Mouse (Mus musculus) right cerebral cortex, postnatal 10 days (tissue): ENCODE data around the gene Ddx49.

Experiments
- DNase-seq, 2 experiments: peaks; one replicate each; pipeline ENCODE4 v3.0.0; 2021; ENCODE audit warnings: low spot score in 2 of 2

Ddx49 gene

DNA sequence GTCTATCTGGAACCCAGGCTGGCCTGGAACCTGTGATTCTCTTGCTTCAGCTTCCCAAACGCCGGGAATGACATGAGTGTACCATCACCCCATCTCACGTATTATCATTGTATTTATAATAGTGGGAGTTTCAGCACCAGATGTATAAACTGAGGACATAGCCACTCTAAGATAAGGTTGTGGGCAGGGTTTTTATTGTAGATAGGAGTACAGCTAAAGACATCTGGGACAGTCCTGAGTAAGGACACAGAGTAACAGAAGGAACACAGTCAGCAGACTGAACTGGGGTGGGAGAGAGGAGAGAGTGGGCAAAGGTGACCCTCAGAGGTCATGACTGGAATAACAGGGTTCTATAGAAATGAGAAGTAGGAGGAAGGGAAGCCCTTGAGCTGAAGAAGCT lies 34.6 kb downstream of the Ddx49 start:
- no peak for DNase-seq

DNA sequence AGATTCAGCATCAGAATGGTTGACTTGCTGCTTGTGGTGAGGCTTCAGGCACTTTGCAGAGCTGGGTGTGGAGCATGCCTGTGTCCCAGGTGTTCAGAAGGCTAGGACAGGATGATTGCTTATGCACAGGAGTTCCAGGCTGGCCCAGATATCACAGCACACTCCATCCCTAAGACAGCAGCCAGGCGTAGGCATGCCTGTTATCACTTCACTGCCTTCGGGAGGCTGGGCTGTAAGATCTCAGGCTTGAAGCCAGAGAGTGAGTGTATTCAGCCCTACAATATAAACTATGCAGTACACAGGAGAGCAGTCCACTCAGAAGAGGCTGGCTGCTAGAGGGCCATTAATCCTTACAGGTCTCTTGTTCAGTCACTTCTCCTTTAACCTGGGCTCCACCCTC lies 43.2 kb downstream of the Ddx49 start:
- DNase-seq = no peak

DNA sequence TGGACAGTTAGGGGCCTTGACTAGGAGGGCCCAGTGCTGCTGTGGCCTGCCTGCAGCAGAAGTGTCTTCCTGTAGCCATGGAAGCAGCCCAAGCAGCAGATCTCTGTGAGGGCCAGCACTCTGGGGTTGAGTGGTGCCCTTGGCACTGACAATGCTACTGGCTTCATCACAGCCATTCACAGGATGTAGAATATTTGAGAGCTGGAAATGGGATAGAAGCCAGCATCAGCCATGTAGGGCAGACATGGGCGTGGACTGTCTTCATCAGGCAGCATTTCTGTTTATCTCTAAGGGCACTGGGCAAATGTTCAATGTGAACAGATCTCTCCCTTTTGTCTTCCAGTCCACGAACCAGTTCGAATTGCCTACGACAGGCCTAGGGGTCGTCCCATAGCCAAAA lies 43.7 kb downstream of the Ddx49 start:
- DNase-seq = no peak

DNA sequence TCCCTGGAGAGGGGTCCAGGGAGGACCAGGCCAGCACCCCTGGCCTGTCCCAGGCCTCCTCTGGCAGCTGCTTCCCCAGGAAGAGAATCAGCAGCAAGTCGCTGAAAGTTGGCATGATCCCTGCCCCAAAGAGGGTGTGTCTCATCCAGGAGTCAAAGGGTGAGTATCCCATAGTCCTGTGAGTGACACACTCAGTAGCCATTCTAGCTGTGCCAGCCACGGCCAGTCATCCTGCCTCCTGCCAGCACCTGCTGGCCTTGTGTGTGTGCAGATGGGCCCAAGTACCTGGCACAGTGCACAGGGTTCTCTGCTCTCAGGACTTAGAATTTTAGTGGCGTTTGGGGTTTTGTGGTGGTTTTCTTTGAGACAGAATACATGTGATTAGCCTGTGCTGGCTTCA lies 44.8 kb downstream of the Ddx49 start:
- no peak for DNase-seq

DNA sequence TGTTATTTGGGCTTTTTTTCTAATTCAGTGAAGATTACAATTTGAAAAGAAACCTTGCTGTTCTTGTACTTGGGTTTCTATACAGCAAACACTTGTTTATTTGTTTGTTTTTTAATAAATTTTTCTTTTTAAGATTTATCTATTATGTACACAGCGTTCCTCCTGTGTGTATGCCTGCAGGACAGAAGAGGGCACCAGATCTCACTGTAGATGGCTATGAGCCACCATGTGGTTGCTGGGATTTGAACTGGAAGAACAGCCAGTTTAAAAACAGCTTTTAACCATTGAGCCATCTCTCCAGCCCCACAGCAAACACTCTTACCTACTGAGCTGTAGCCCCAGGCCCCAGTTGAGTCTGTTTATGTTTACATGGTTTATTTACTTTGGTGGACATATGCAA lies 47.7 kb downstream of the Ddx49 start:
- DNase-seq = no peak

DNA sequence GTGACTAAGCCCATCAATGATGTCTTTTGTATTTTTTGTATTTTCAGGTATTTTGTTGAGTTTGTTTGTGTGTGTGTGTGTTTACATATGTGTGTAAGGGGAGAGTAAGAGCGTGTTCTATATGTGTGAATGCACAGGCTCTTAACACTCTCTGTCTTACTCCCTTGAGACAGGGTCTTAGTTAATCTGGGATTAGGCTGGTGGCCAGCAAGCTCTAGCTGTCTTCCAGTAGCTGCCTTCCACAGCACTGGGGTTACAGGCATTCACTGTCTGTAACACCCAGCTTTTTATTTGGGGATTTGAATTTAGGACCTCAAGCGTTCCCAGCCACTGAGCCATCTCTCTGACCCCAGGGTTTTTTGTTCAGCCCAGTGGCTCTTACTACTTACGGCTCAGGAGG lies 54.4 kb downstream of the Ddx49 start:
- DNase-seq = no peak

DNA sequence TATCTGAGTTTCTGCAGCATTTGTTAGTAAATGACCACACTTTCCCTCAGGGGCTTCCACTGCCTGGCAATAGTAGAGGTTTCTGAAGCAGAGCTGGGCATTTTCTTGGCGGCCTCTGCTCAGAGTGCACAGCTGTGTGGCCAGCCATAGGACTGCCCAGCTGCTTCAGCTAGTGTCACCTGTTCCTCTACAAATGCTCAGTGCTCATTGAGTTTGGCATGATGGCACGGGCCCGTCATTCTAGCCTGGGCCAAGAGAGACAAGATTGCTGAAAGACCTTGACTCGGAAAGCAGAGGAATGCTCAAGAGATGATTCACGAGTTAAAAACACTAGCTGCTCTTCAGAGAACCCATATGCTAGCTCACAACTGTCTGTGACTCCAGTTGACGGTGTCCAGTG lies 55.7 kb downstream of the Ddx49 start:
- DNase-seq = no peak
